Mouse (Mus musculus) C2C12 (cell line): Measurements from ENCODE around the gene Mrm2.
"Not testable (repeated sequence)": the region's sequence is repeated elsewhere in the genome, so short reads cannot be mapped to it uniquely, and the experiment has no call there.

Experiments
- CEBPB ChIP-seq: IDR thresholded peaks from one replicate; pipeline ENCODE4 v1.6.1; 2011; ENCODE audit warnings: low read depth, mild to moderate bottlenecking, control low read depth, moderate library complexity
- CTCF ChIP-seq: IDR thresholded peaks from one replicate; pipeline ENCODE4 v1.5.1; 2011; ENCODE audit not compliant: control insufficient read depth, insufficient read depth, insufficient read length
- FOSL1 ChIP-seq: IDR thresholded peaks from one replicate; pipeline ENCODE4 v1.8.0; 2011; ENCODE audit warnings: mild to moderate bottlenecking, low read length; ENCODE audit not compliant: poor library complexity, insufficient read depth, severe bottlenecking
- MYOD1 ChIP-seq: IDR thresholded peaks from one replicate; pipeline ENCODE4 v1.6.1; 2011; ENCODE audit warnings: low read depth; ENCODE audit not compliant: control insufficient read depth, insufficient read length
- MYOG ChIP-seq: IDR thresholded peaks from one replicate; pipeline ENCODE4 v1.6.1; 2011; ENCODE audit not compliant: control insufficient read depth, insufficient read length; ENCODE audit errors: extremely low read depth
- USF1 ChIP-seq: IDR thresholded peaks from one replicate; pipeline ENCODE4 v1.6.1; 2011; ENCODE audit warnings: low read depth, mild to moderate bottlenecking, control low read depth, moderate library complexity

GRCm38 (mm10) chr5:140368126-140368525, 36.4 kb upstream of the Mrm2 start:
- not testable (repeated sequence) for TF ChIP-seq USF1, CTCF, MYOG, MYOD1, CEBPB, FOSL1
